Mouse (Mus musculus): ENCODE results near the gene Cfdp1. TPM values are rescaled to one million over a fixed set of nuclear protein-coding genes. Genes with fewer than 3 reads are reported as not detected.

Cfdp1 gene
- polyA plus RNA-seq, 1 experiment from 2014 or later: 89.5 TPM

GRCm38 (mm10) chr8:111747866-111748649 is 106.0 kb downstream of the Cfdp1 start:
- H3K4me2 ChIP-seq (replicated peaks; ENCODE audit: low read depth): no peak overlapping the region
- H3K4me3 ChIP-seq (ENCODE audit: low read depth, low read length): no peak overlapping the region
- no peaks in the 10 kb centered on the region for H3K9me3 ChIP-seq (ENCODE audit: control insufficient read depth)
- peaks cover 10% of the 10 kb centered on the region for H3K4me1 ChIP-seq (replicated peaks; ENCODE audit: control insufficient read depth, insufficient read depth, low read length)
- H3K27me3 ChIP-seq (replicated peaks; ENCODE audit: control insufficient read depth, insufficient read depth, low read length): no peaks in the 10 kb centered on the region
- no peak overlapping the region for H3K9ac ChIP-seq (ENCODE audit: low read depth, low read length)
- no peaks in the 10 kb centered on the region for H3K36me3 ChIP-seq (ENCODE audit: control insufficient read depth, insufficient read depth)
- ATAC-seq: peak; percentile 92
- 42% methylated on average over 8 of the region's 8 CpGs for WGBS
- H3K27ac ChIP-seq (ENCODE audit: low read depth, low read length): peak overlapping the region; percentile 76
- TF ChIP-seq CTCF (IDR thresholded peaks at IDR 0.05; ENCODE audit: low read depth): no peak

- ATAC-seq: no peak
- no peaks in the 10 kb centered on the region for H3K27me3 ChIP-seq (replicated peaks; ENCODE audit: control insufficient read depth, insufficient read depth, low read length)
- no peak overlapping the region for H3K9ac ChIP-seq (ENCODE audit: low read depth, low read length)
- H3K4me3 ChIP-seq (ENCODE audit: low read depth, low read length): no peak overlapping the region
- 45% methylated on average over 13 of the region's 13 CpGs for WGBS
- no peak for TF ChIP-seq CTCF (IDR thresholded peaks at IDR 0.05; ENCODE audit: low read depth)
- H3K9me3 ChIP-seq (ENCODE audit: control insufficient read depth): no peaks in the 10 kb centered on the region
- peaks cover 16% of the 10 kb centered on the region for H3K4me1 ChIP-seq (replicated peaks; ENCODE audit: control insufficient read depth, insufficient read depth, low read length)
- H3K4me2 ChIP-seq (replicated peaks; ENCODE audit: low read depth): no peak overlapping the region
- peak overlapping the region; percentile 83 for H3K27ac ChIP-seq (ENCODE audit: low read depth, low read length)
- H3K36me3 ChIP-seq (ENCODE audit: control insufficient read depth, insufficient read depth): no peaks in the 10 kb centered on the region
These were observed 107.3 kb downstream of the Cfdp1 start for GRCm38 (mm10) chr8:111746582-111747465.

- H3K36me3 ChIP-seq (ENCODE audit: control insufficient read depth, insufficient read depth): no peaks in the 10 kb centered on the region
- TF ChIP-seq CTCF (IDR thresholded peaks at IDR 0.05; ENCODE audit: low read depth): no peak
- H3K9ac ChIP-seq (ENCODE audit: low read depth, low read length): peak overlapping the region; percentile 44; the same call in 1 of the 2 replicates
These were observed 108.3 kb downstream of the Cfdp1 start for GRCm38 (mm10) chr8:111745591-111746418.

GRCm38 (mm10) chr8:111745086-111745485 is 109.0 kb downstream of the Cfdp1 start:
- Histone ChIP-seq H3K9me3 (ENCODE audit: control insufficient read depth) (no peaks in the 10 kb centered on the region), H3K4me3 (ENCODE audit: low read depth, low read length) (no peak overlapping the region), H3K9ac (ENCODE audit: low read depth, low read length) (peak overlapping the region; percentile 44; the same call in 1 of the 2 replicates), H3K36me3 (ENCODE audit: control insufficient read depth, insufficient read depth) (no peaks in the 10 kb centered on the region), H3K27me3 (replicated peaks; ENCODE audit: control insufficient read depth, insufficient read depth, low read length) (no peaks in the 10 kb centered on the region), H3K4me2 (replicated peaks; ENCODE audit: low read depth) (peak overlapping the region; percentile 54; the same call in 1 of the 2 replicates), H3K4me1 (replicated peaks; ENCODE audit: control insufficient read depth, insufficient read depth, low read length) (peaks cover 21% of the 10 kb centered on the region), H3K27ac (ENCODE audit: low read depth, low read length) (peak overlapping the region; percentile 83; the same call in 1 of the 2 replicates)
- no peak for TF ChIP-seq CTCF (IDR thresholded peaks at IDR 0.05; ENCODE audit: low read depth)
- no peak for ATAC-seq
- WGBS: 75% methylated on average over 5 of the region's 5 CpGs

More at GRCm38 (mm10) chr8:111745591-111746418, 108.3 kb downstream of the Cfdp1 start:
- H3K4me3 ChIP-seq (ENCODE audit: low read depth, low read length): peak overlapping the region; percentile 22; the same call in 1 of the 2 replicates
- peak overlapping the region; percentile 54 for H3K4me2 ChIP-seq (replicated peaks; ENCODE audit: low read depth)
- peak overlapping the region; percentile 83 for H3K27ac ChIP-seq (ENCODE audit: low read depth, low read length)
- peaks cover 19% of the 10 kb centered on the region for H3K4me1 ChIP-seq (replicated peaks; ENCODE audit: control insufficient read depth, insufficient read depth, low read length)
- H3K27me3 ChIP-seq (replicated peaks; ENCODE audit: control insufficient read depth, insufficient read depth, low read length): no peaks in the 10 kb centered on the region
- H3K9me3 ChIP-seq (ENCODE audit: control insufficient read depth): no peaks in the 10 kb centered on the region
- 5% methylated on average over 23 of the region's 23 CpGs for WGBS
- ATAC-seq: peak; percentile 25

GRCm38 (mm10) chr8:111743792-111744696 is 110.0 kb downstream of the Cfdp1 start, which contains the start of gene Bcar1:
Gene Bcar1, minus strand, starts transcription at chr8:111743809.
- TF ChIP-seq CTCF (IDR thresholded peaks at IDR 0.05; ENCODE audit: low read depth): no peak
- WGBS: 11% methylated on average over 39 of the region's 40 CpGs
- H3K4me1 ChIP-seq (replicated peaks; ENCODE audit: control insufficient read depth, insufficient read depth, low read length): peaks cover 30% of the 10 kb centered on the region

More at GRCm38 (mm10) chr8:111743792-111744696, 110.0 kb downstream of the Cfdp1 start, which contains the start of gene Bcar1:
- peak within 1 kb of the TSS; percentile 88 for H3K4me3 ChIP-seq (ENCODE audit: low read depth, low read length)
- peak within 1 kb of the TSS; percentile 85 for H3K9ac ChIP-seq (ENCODE audit: low read depth, low read length)
- H3K9me3 ChIP-seq (ENCODE audit: control insufficient read depth): no peaks in the 10 kb centered on the region
- peak within 1 kb of the TSS; percentile 95 for H3K27ac ChIP-seq (ENCODE audit: low read depth, low read length)
- no peaks in the 10 kb centered on the region for H3K36me3 ChIP-seq (ENCODE audit: control insufficient read depth, insufficient read depth)
- H3K4me2 ChIP-seq (replicated peaks; ENCODE audit: low read depth): peak within 1 kb of the TSS; percentile 80
- H3K27me3 ChIP-seq (replicated peaks; ENCODE audit: control insufficient read depth, insufficient read depth, low read length): no peaks in the 10 kb centered on the region
- no peak for ATAC-seq

Measured in intestine, postnatal 0 days (tissue).